ENCODE assay signal across 8 mouse cellular contexts in genomic region chr16:44063025-44063894, GRCm38 (mm10). TPM values are rescaled to one million over a fixed set of nuclear protein-coding genes. Genes with fewer than 3 reads are reported as not detected.
A peak's percentile ranks its signal among the peaks of the same experiment; 100 is the strongest.
DNase-seq lines count a peak whose midpoint lies in the region; ATAC-seq and TF ChIP-seq lines count a peak whose summit lies in the region.

TSS of gene Gramd1c (minus strand) at chr16:44063345.

- H3K4me1 ChIP-seq in lung, embryonic 14.5 days (ENCODE audit: insufficient read depth) = no peaks in the 10 kb centered on the region

- in situ Hi-C loops in Patski (cut with MboI; ENCODE audit: low pct_unique_long_range_greater_than_20kb) = loop anchor here (25.0 kb wide), 2 partner anchors 526 to 1901 kb away; no protein-coding TSS in a partner anchor

- no peaks in the 10 kb centered on the region for H3K36me3 ChIP-seq in lung, embryonic 14.5 days (ENCODE audit: insufficient read depth)

- H3K9ac ChIP-seq in lung, embryonic 14.5 days = peak within 1 kb of the TSS; percentile 70

- no peak within 1 kb of the TSS for H3K27ac ChIP-seq in lung, embryonic 14.5 days (ENCODE audit: low read depth)

- peak within 1 kb of the TSS; percentile 61 for H3K4me3 ChIP-seq in lung, embryonic 14.5 days (ENCODE audit: low read depth, low read length)

- no peak for DNase-seq in Patski (ENCODE audit: low read depth, low spot score)
- DNase-seq in cerebellum, adult 8-10 months = peak; percentile 42
- peak; percentile 76 for DNase-seq in forelimb bud, embryonic 11.5 days (ENCODE audit: low read depth, low spot score)
- DNase-seq in heart, postnatal 4 days = peak; percentile 78
- peak; percentile 43 to 46 for DNase-seq in layer of hippocampus, adult 8-10 months (ENCODE audit: low spot score in 2 of 2)
- DNase-seq in lung, embryonic 14.5 days = peak; percentile 93
- peak; percentile 38 for DNase-seq in thymus, postnatal 0 days (ENCODE audit: low spot score)

- no peaks in the 10 kb centered on the region for H3K9me3 ChIP-seq in lung, embryonic 14.5 days (ENCODE audit: low read depth, low read length)

- WGBS in lung, embryonic 14.5 days = 6% methylated on average over 45 of the region's 45 CpGs

- H3K4me2 ChIP-seq in lung, embryonic 14.5 days = peak within 1 kb of the TSS; percentile 61

- peak; percentile 75 for ATAC-seq in Patski
- peak; percentile 94 for ATAC-seq in lung, embryonic 14.5 days (ENCODE audit: insufficient read depth)
- ATAC-seq in neutrophil, adult 5-6 weeks (ENCODE audit: extremely low read depth, insufficient number of reproducible peaks, low FRiP score, poor library complexity, severe bottlenecking) = peak; percentile 50; the same call in 1 of the 2 replicates

- POLR2A ChIA-PET in Patski (lab: Charles Lee) = no interaction called here

- peaks cover 3% of the 10 kb centered on the region for H3K27me3 ChIP-seq in Patski
- H3K27me3 ChIP-seq in lung, embryonic 14.5 days (ENCODE audit: insufficient read depth, low read length) = no peaks in the 10 kb centered on the region

- peak; percentile 95 for TF ChIP-seq CTCF in Patski (IDR thresholded peaks at IDR 0.05)
- TF ChIP-seq CTCF in lung, embryonic 14.5 days (IDR thresholded peaks at IDR 0.05; ENCODE audit: low read depth) = peak; percentile 78

- CTCF ChIA-PET in Patski (lab: Charles Lee) = no interaction called here

RNA-seq across cellular contexts. Expression of gene Gramd1c, which starts in this region (rescaled TPM):
- polyA plus RNA-seq in Patski (2021) = 2.7 TPM
- total RNA-seq in heart, postnatal 4 days (2021) = 1 to 10 TPM; 1.6 to 2.2 TPM
- 1 to 10 TPM; 3.6 to 8.0 (median 5.4) TPM for total RNA-seq in layer of hippocampus, adult 8-10 months (2022)
- 5.6 and 6.6 TPM in 2 replicates for polyA plus RNA-seq in lung, embryonic 14.5 days (2014; fragmentation: Nextera tagmentation; extraction: Ambion mirVana)
- 3.1 and 4.5 TPM in 2 replicates for total RNA-seq in neutrophil, adult 5-6 weeks (2017)
- polyA plus RNA-seq in thymus, postnatal 0 days (2015; fragmentation: Nextera tagmentation; extraction: Ambion mirVana) = 2.7 and 3.2 TPM in 2 replicates
